Mouse (Mus musculus) MEL (cell line): ENCODE data around the gene Mlh1. TPM values are rescaled to one million over a fixed set of nuclear protein-coding genes. Genes with fewer than 3 reads are reported as not detected.

Experiments used
- DNase-seq: peaks from one replicate; pipeline ENCODE4 v3.0.0; 2011; ENCODE audit warnings: low read depth, low spot score
- H3K27ac ChIP-seq: 2 replicates; pipeline ENCODE4 v1.5.1; 2012; ENCODE audit warnings: low read depth, mild to moderate bottlenecking, control low read depth, low read length, moderate library complexity; ENCODE audit not compliant: control insufficient read depth
- H3K27me3 ChIP-seq, 2 experiments: fragments of 150-350 bp in 1 of 2; sonication (generic) in 1 of 2; 2 replicates each; pipeline ENCODE4 v1.6.1; 2012; ENCODE audit warnings: low read length in 2 of 2, mild to moderate bottlenecking in 2 of 2, improper control_type of control experiment in 1 of 2, moderate library complexity in 1 of 2; ENCODE audit not compliant: insufficient read depth in 2 of 2, control insufficient read depth in 1 of 2
- H3K36me3 ChIP-seq, 2 experiments: 2 replicates each; pipeline ENCODE4 v1.6.1; 2012 to 2014; ENCODE audit warnings: low read length in 2 of 2, improper control_type of control experiment in 1 of 2, inconsistent platforms in 1 of 2, mild to moderate bottlenecking in 1 of 2; ENCODE audit not compliant: insufficient read depth in 2 of 2, control insufficient read depth in 1 of 2
- H3K4me1 ChIP-seq, 2 experiments: fragments of 150-350 bp in 1 of 2; sonication (generic) in 1 of 2; 2 replicates each; pipeline ENCODE4 v1.6.1; 2012; ENCODE audit warnings: low read length in 2 of 2, improper control_type of control experiment in 1 of 2, mild to moderate bottlenecking in 1 of 2; ENCODE audit not compliant: insufficient read depth in 2 of 2, control insufficient read depth in 1 of 2
- H3K4me3 ChIP-seq, 2 experiments: fragments of 150-350 bp in 1 of 2; sonication (generic) in 1 of 2; 2 replicates each; pipeline ENCODE4 v1.5.1; 2012; ENCODE audit warnings: low read depth in 2 of 2, low read length in 2 of 2, mild to moderate bottlenecking in 2 of 2, moderate library complexity in 2 of 2, control low read depth in 1 of 2, improper control_type of control experiment in 1 of 2; ENCODE audit not compliant: control insufficient read depth in 1 of 2, insufficient read depth in 1 of 2
- H3K79me2 ChIP-seq: 2 replicates; pipeline ENCODE4 v1.6.1; 2012; ENCODE audit warnings: mild to moderate bottlenecking, low read length, moderate library complexity; ENCODE audit not compliant: control insufficient read depth, poor library complexity, insufficient read depth
- H3K9ac ChIP-seq: 2 replicates; pipeline ENCODE4 v1.6.1; 2012; ENCODE audit warnings: low read depth, mild to moderate bottlenecking, control low read depth, low read length, moderate library complexity; ENCODE audit not compliant: control insufficient read depth, poor library complexity, severe bottlenecking
- H3K9me3 ChIP-seq: fragments of 150-350 bp; sonication (generic); replicated peaks from 2 replicates; pipeline ENCODE4 v1.6.1; 2012; ENCODE audit warnings: mild to moderate bottlenecking, low read length, improper control_type of control experiment, moderate library complexity; ENCODE audit not compliant: insufficient read depth
- CHD2 ChIP-seq: IDR thresholded peaks from 2 replicates; pipeline ENCODE4 v1.6.1; 2011; ENCODE audit warnings: low read length, improper control_type of control experiment
- CTCF ChIP-seq, 3 experiments: IDR thresholded peaks in 2 of 3; conservative IDR thresholded peaks in 1 of 3; 2 replicates each; pipeline ENCODE4 v1.5.1; 2011 to 2012; ENCODE audit warnings: low read length in 3 of 3, low read depth in 2 of 3, mild to moderate bottlenecking in 2 of 3, improper control_type of control experiment in 1 of 3, inconsistent platforms in 1 of 3, mixed read lengths in 1 of 3, moderate library complexity in 1 of 3; ENCODE audit not compliant: control insufficient read depth in 1 of 3, insufficient read depth in 1 of 3, poor library complexity in 1 of 3, severe bottlenecking in 1 of 3
- ELF1 ChIP-seq: IDR thresholded peaks from 2 replicates; pipeline ENCODE4 v1.6.1; 2014; ENCODE audit warnings: low read depth, mild to moderate bottlenecking, inconsistent platforms, low read length, improper control_type of control experiment, moderate library complexity
- ETS1 ChIP-seq: IDR thresholded peaks from 2 replicates; pipeline ENCODE4 v1.6.1; 2012; ENCODE audit warnings: low read depth, mild to moderate bottlenecking, inconsistent platforms, low read length, improper control_type of control experiment, moderate library complexity
- GATA1 ChIP-seq: IDR thresholded peaks from 2 replicates; pipeline ENCODE4 v1.6.1; 2011; ENCODE audit warnings: low read depth, low read length, improper control_type of control experiment
- HCFC1 ChIP-seq: IDR thresholded peaks from 2 replicates; pipeline ENCODE4 v1.6.1; 2012; ENCODE audit warnings: low read depth, mild to moderate bottlenecking, inconsistent platforms, low read length, improper control_type of control experiment, moderate library complexity
- JUND ChIP-seq: IDR thresholded peaks from 2 replicates; pipeline ENCODE4 v1.6.1; 2011; ENCODE audit warnings: low read depth, mild to moderate bottlenecking, improper control_type of control experiment, low read length
- KAT2A ChIP-seq: conservative IDR thresholded peaks from 2 replicates; pipeline ENCODE4 v1.6.1; 2012; ENCODE audit warnings: low read depth, low read length, improper control_type of control experiment, inconsistent platforms
- MAFK ChIP-seq: IDR thresholded peaks from 2 replicates; pipeline ENCODE4 v1.6.1; 2011; ENCODE audit warnings: low read depth, mild to moderate bottlenecking, low read length, improper control_type of control experiment, borderline replicate concordance
- MEF2A ChIP-seq: IDR thresholded peaks from 2 replicates; pipeline ENCODE4 v1.6.1; 2014; ENCODE audit warnings: low read depth, mild to moderate bottlenecking, inconsistent platforms, low read length, improper control_type of control experiment; ENCODE audit not compliant: poor library complexity, insufficient replicate concordance, severe bottlenecking; ENCODE audit errors: extremely low read depth
- MYC ChIP-seq: IDR thresholded peaks from 2 replicates; pipeline ENCODE4 v1.6.1; 2011; ENCODE audit warnings: low read depth, mild to moderate bottlenecking, low read length, improper control_type of control experiment, moderate library complexity
- NELFE ChIP-seq: IDR thresholded peaks from 2 replicates; pipeline ENCODE4 v1.6.1; 2011; ENCODE audit warnings: low read depth, low read length, improper control_type of control experiment
- POLR2A ChIP-seq, 2 experiments: IDR thresholded peaks; 2 replicates each; pipeline ENCODE4 v1.6.1; 2011 to 2012; ENCODE audit warnings: low read length in 2 of 2, mild to moderate bottlenecking in 2 of 2, control low read depth in 1 of 2, improper control_type of control experiment in 1 of 2, low read depth in 1 of 2, moderate library complexity in 1 of 2; ENCODE audit not compliant: control insufficient read depth in 1 of 2, insufficient read depth in 1 of 2, poor library complexity in 1 of 2
- POLR2AphosphoS2 ChIP-seq: IDR thresholded peaks from 2 replicates; pipeline ENCODE4 v1.6.1; 2011; ENCODE audit warnings: low read length, improper control_type of control experiment
- POLR2AphosphoS5 ChIP-seq: IDR thresholded peaks from 2 replicates; pipeline ENCODE4 v1.6.1; 2012; ENCODE audit warnings: low read depth, borderline replicate concordance, mild to moderate bottlenecking, inconsistent platforms, low read length, moderate library complexity, mixed read lengths
- RAD21 ChIP-seq: IDR thresholded peaks from 2 replicates; pipeline ENCODE4 v1.6.1; 2011; ENCODE audit warnings: mild to moderate bottlenecking, low read depth, low read length, improper control_type of control experiment
- RCOR1 ChIP-seq: IDR thresholded peaks from 2 replicates; pipeline ENCODE4 v1.6.1; 2012; ENCODE audit warnings: low read depth, mild to moderate bottlenecking, inconsistent platforms, low read length, improper control_type of control experiment
- SIN3A ChIP-seq: IDR thresholded peaks from 2 replicates; pipeline ENCODE4 v1.6.1; 2012; ENCODE audit warnings: low read length, improper control_type of control experiment, inconsistent platforms
- SMC3 ChIP-seq: IDR thresholded peaks from 2 replicates; pipeline ENCODE4 v1.6.1; 2011; ENCODE audit warnings: low read depth, low read length, improper control_type of control experiment
- TAL1 ChIP-seq: IDR thresholded peaks from 2 replicates; pipeline ENCODE4 v1.6.1; 2012; ENCODE audit warnings: mild to moderate bottlenecking, inconsistent platforms, low read length, moderate library complexity, mixed read lengths
- UBTF ChIP-seq: IDR thresholded peaks from 2 replicates; pipeline ENCODE4 v1.6.1; 2012; ENCODE audit warnings: low read depth, mild to moderate bottlenecking, inconsistent platforms, low read length, improper control_type of control experiment, moderate library complexity, borderline replicate concordance; ENCODE audit not compliant: insufficient read depth
- USF1 ChIP-seq: IDR thresholded peaks from 2 replicates; pipeline ENCODE4 v1.6.1; 2014; ENCODE audit warnings: low read depth, mild to moderate bottlenecking, inconsistent platforms, low read length, improper control_type of control experiment, moderate library complexity
- ZNF384 ChIP-seq: IDR thresholded peaks from 2 replicates; pipeline ENCODE4 v1.6.1; 2012; ENCODE audit warnings: low read depth, mild to moderate bottlenecking, inconsistent platforms, low read length, improper control_type of control experiment
- polyA plus RNA-seq, 2 experiments: library from polyadenylated mRNA; stranded (reverse) in 1 of 2; unstranded in 1 of 2; fragments of >175 nt in 1 of 2; fragments of >200 nt in 1 of 2; gene quantifications; 2 replicates each; pipeline versions ENCODE4 v1.2.1 to v1.2.4; 2012; ENCODE audit warnings: low replicate concordance in 2 of 2, low read depth in 1 of 2; ENCODE audit not compliant: insufficient read length in 2 of 2, insufficient read depth in 1 of 2, missing spikeins in 1 of 2
- total RNA-seq: library from RNA; depleted of rRNA; stranded (reverse); fragments of 300-350 nt; gene quantifications from 2 replicates; pipeline ENCODE4 v1.2.3, GENCODE M21; 2012

The Mlh1 gene
- total and polyA plus RNA-seq, 3 experiments, result 21.8 to 31.7 TPM; not detected in 1

GRCm38 (mm10) chr9:111252161-111252869 is 19.3 kb downstream of the Mlh1 start:
- Histone ChIP-seq H3K4me1 (no peaks in the 10 kb centered on the region), H3K36me3 (peaks cover 0 to 20% of the 10 kb centered on the region in 2 experiments; a peak in 2 of 4 replicates), H3K4me3 (no peak overlapping the region), H3K9ac (no peak overlapping the region), H3K27ac (no peak overlapping the region), H3K9me3 (no peaks in the 10 kb centered on the region), H3K27me3 (no peaks in the 10 kb centered on the region), H3K79me2 (no peaks in the 10 kb centered on the region)
- DNase-seq, result no peak
- TF ChIP-seq CTCF (IDR thresholded peaks at IDR 0.05 in 2 of 3, conservative IDR thresholded peaks at IDR 0.05 in 1 of 3; ENCODE audit: control insufficient read depth in 1 of 3, insufficient read depth in 1 of 3, low read depth in 2 of 3, low read length in 3 of 3, poor library complexity in 1 of 3, severe bottlenecking in 1 of 3) (peak in 1 of 3 experiments; percentile 6; a peak in 1 of 6 replicates), TAL1 (no peak)

- TF ChIP-seq RAD21 (peak; percentile 16), SMC3 (peak; percentile 32), UBTF (no peak), POLR2AphosphoS5 (no peak), CTCF (IDR thresholded peaks at IDR 0.05 in 2 of 3, conservative IDR thresholded peaks at IDR 0.05 in 1 of 3; ENCODE audit: control insufficient read depth in 1 of 3, insufficient read depth in 1 of 3, low read depth in 2 of 3, low read length in 3 of 3, poor library complexity in 1 of 3, severe bottlenecking in 1 of 3) (peak; percentile 40 to 67 (median 58))
- Histone ChIP-seq H3K9ac (no peak overlapping the region), H3K27me3 (no peaks in the 10 kb centered on the region), H3K27ac (no peak overlapping the region), H3K79me2 (no peaks in the 10 kb centered on the region), H3K4me3 (no peak overlapping the region), H3K9me3 (no peaks in the 10 kb centered on the region), H3K4me1 (no peaks in the 10 kb centered on the region), H3K36me3 (peaks cover 0 to 22% of the 10 kb centered on the region in 2 experiments; a peak in 2 of 4 replicates)
- peak; percentile 55 for DNase-seq
These were observed 23.8 kb downstream of the Mlh1 start for GRCm38 (mm10) chr9:111247682-111248246.

GRCm38 (mm10) chr9:111245546-111245945 is 26.0 kb downstream of the Mlh1 start:
- Histone ChIP-seq H3K27me3 (no peaks in the 10 kb centered on the region), H3K9ac (no peak overlapping the region), H3K36me3 (peaks cover 0 to 18% of the 10 kb centered on the region in 2 experiments; a peak in 2 of 4 replicates), H3K79me2 (no peaks in the 10 kb centered on the region), H3K9me3 (no peaks in the 10 kb centered on the region), H3K4me3 (no peak overlapping the region), H3K27ac (no peak overlapping the region), H3K4me1 (no peaks in the 10 kb centered on the region)
- TF ChIP-seq ZNF384, result no peak
- no peak for TF ChIP-seq POLR2A (IDR thresholded peaks at IDR 0.05; ENCODE audit: control insufficient read depth in 1 of 2, insufficient read depth in 1 of 2, low read depth in 1 of 2, low read length in 2 of 2, poor library complexity in 1 of 2)
- no peak for TF ChIP-seq POLR2AphosphoS5
- no peak for TF ChIP-seq TAL1
- TF ChIP-seq NELFE, result no peak
- no peak for TF ChIP-seq ELF1
- no peak for TF ChIP-seq MEF2A
- TF ChIP-seq JUND, result no peak
- no peak for TF ChIP-seq SMC3
- no peak for TF ChIP-seq MYC
- TF ChIP-seq MAFK, result no peak
- no peak for TF ChIP-seq GATA1
- TF ChIP-seq CHD2, result no peak
- TF ChIP-seq RCOR1, result no peak
- no peak for TF ChIP-seq HCFC1
- no peak for TF ChIP-seq ETS1
- no peak for TF ChIP-seq USF1
- TF ChIP-seq SIN3A, result no peak
- TF ChIP-seq POLR2AphosphoS2, result no peak
- no peak for TF ChIP-seq KAT2A
- DNase-seq, result no peak
